Mouse (Mus musculus): ENCODE measurements at regions not wholly inside any gene's neighbourhood (a gene's known extent, or its start where the extent isn't known, plus 50 kb on each side); places are given as distances from the start of the nearest gene placed in this dataset.

- TF ChIP-seq CTCF (IDR thresholded peaks at IDR 0.05; ENCODE audit: borderline replicate concordance, extremely low read depth, insufficient read depth, insufficient read length) = no peak
- no peak for TF ChIP-seq POLR2A (IDR thresholded peaks at IDR 0.05; ENCODE audit: borderline replicate concordance, extremely low read depth, insufficient read depth, insufficient read length, poor library complexity, severe bottlenecking)
These were observed 1229.3 kb upstream of the Slc10a2 start for GRCm38 (mm10) chr8:6334254-6334993.
